Mouse (Mus musculus): Measurements from ENCODE around the gene Ctbp1. TPM values are rescaled to one million over a fixed set of nuclear protein-coding genes. Genes with fewer than 3 reads are reported as not detected.

Ctbp1 gene
- polyA plus RNA-seq, 1 experiment from 2014 or later, result 324 TPM

GRCm38 (mm10) chr5:33203691-33204242 is 71.0 kb downstream of the Ctbp1 start:
- Histone ChIP-seq H3K9me3 (replicated peaks) (no peaks in the 10 kb centered on the region), H3K27ac (no peak overlapping the region), H3K4me1 (peaks cover 5% of the 10 kb centered on the region), H3K9ac (peak overlapping the region; percentile 14; the same call in 1 of the 2 replicates), H3K36me3 (no peaks in the 10 kb centered on the region), H3K4me2 (peak overlapping the region; percentile 52), H3K4me3 (replicated peaks) (peak overlapping the region; percentile 25), H3K27me3 (no peaks in the 10 kb centered on the region)
- ATAC-seq (replicated peaks; ENCODE audit: low FRiP score), result peak; percentile 77
- WGBS, result 11% methylated on average over 9 of the region's 9 CpGs

GRCm38 (mm10) chr5:33203171-33203565 is 71.6 kb downstream of the Ctbp1 start:
- Histone ChIP-seq H3K4me3 (replicated peaks) (no peak overlapping the region), H3K27me3 (no peaks in the 10 kb centered on the region), H3K4me1 (peaks cover 5% of the 10 kb centered on the region), H3K27ac (no peak overlapping the region), H3K9me3 (replicated peaks) (no peaks in the 10 kb centered on the region), H3K4me2 (no peak overlapping the region), H3K9ac (no peak overlapping the region), H3K36me3 (no peaks in the 10 kb centered on the region)
- no peak for ATAC-seq (replicated peaks; ENCODE audit: low FRiP score)
- 81% methylated on average over 6 of the region's 6 CpGs for WGBS

DNA sequence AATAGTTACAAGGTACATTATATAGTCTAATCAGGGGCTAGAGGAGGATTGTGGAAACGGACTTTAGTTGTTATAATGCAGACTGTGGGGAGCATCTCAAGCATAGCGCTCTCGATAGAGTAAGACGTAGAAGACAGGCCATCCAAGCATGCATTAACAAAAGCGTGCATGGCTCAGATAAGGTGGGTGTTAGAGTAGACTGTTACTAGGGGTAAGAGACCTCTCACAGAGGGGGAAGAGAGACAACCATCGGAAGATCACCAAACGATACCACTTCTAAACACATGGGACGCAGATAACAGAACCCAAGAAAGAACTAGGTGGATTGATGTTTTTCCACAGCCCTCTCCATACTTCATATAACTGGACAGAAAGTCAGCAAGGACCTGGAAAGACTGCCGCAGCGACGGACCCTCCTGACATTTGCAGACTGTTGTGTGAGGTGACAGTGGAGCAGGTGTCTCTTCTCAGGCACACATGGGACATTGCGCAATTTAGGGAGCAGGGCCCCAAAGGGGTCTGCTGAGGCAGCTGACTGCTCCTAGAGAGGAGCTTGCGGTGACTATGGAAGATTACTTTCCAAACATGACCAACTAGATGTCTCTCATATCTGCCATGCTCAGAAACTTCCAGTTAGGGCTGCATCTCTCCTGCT is 72.2 kb downstream of the Ctbp1 start:
- Histone ChIP-seq H3K9me3 (replicated peaks) (no peaks in the 10 kb centered on the region), H3K27me3 (no peaks in the 10 kb centered on the region), H3K4me1 (peaks cover 5% of the 10 kb centered on the region), H3K4me3 (replicated peaks) (no peak overlapping the region), H3K27ac (no peak overlapping the region), H3K9ac (no peak overlapping the region), H3K4me2 (no peak overlapping the region), H3K36me3 (no peaks in the 10 kb centered on the region)
- no peak for ATAC-seq (replicated peaks; ENCODE audit: low FRiP score)
- 75% methylated on average over 13 of the region's 13 CpGs for WGBS

- WGBS, result 61% methylated on average over 13 of the region's 13 CpGs
- ATAC-seq (replicated peaks; ENCODE audit: low FRiP score), result no peak
- Histone ChIP-seq H3K36me3 (no peaks in the 10 kb centered on the region), H3K4me1 (peaks cover 5% of the 10 kb centered on the region), H3K9me3 (replicated peaks) (no peaks in the 10 kb centered on the region), H3K9ac (no peak overlapping the region), H3K4me3 (replicated peaks) (no peak overlapping the region), H3K4me2 (no peak overlapping the region), H3K27ac (no peak overlapping the region), H3K27me3 (no peaks in the 10 kb centered on the region)
These were observed 73.1 kb downstream of the Ctbp1 start for GRCm38 (mm10) chr5:33201697-33202096.

DNA sequence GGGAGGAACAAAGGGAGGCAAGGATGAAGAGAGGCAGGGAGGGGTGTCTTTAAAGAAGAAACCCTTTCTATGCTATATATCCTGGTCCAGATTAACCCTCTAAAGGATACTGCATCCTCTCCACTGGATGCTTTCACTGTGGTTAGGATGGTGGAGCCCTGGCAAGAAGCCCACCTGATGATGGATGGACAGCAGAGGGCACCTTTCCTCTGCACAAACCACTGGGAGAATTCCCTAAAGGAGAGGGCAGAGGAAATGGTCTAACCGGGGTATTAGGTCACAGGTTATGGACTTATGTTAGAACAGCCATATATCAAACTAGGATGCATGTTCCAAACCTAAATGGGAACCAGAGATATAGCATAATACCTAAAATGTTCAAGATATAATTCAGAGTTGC is 74.7 kb downstream of the Ctbp1 start:
- no peaks in the 10 kb centered on the region for H3K9me3 ChIP-seq (replicated peaks)
- H3K9ac ChIP-seq, result no peak overlapping the region
- WGBS, result 19% methylated on average over 1 of the region's 1 CpGs
- H3K27ac ChIP-seq, result no peak overlapping the region
- H3K4me2 ChIP-seq, result no peak overlapping the region
- H3K27me3 ChIP-seq, result no peaks in the 10 kb centered on the region
- peaks cover 5% of the 10 kb centered on the region for H3K4me1 ChIP-seq
- no peak for ATAC-seq (replicated peaks; ENCODE audit: low FRiP score)
- H3K36me3 ChIP-seq, result no peaks in the 10 kb centered on the region
- H3K4me3 ChIP-seq (replicated peaks), result no peak overlapping the region

Other genes with a start within 250 kb of the Ctbp1 start
- 11.2 and 11.3 TPM in 2 replicates for gene Slc5a1, start 170.8 kb downstream of the Ctbp1 start, polyA plus RNA-seq (2015; fragmentation: Nextera tagmentation; extraction: Ambion mirVana)
- 6.0 and 13.2 TPM in 2 replicates for gene Spon2, start 56.5 kb downstream of the Ctbp1 start, polyA plus RNA-seq (2015; fragmentation: Nextera tagmentation; extraction: Ambion mirVana)
- gene Maea, start 60.5 kb upstream of the Ctbp1 start, polyA plus RNA-seq (2015; fragmentation: Nextera tagmentation; extraction: Ambion mirVana), result 131 and 135 TPM in 2 replicates
- 8.5 and 9.4 TPM in 2 replicates for gene Uvssa, start 103.6 kb upstream of the Ctbp1 start, polyA plus RNA-seq (2015; fragmentation: Nextera tagmentation; extraction: Ambion mirVana)
- gene Nkx1-1, start 159.0 kb upstream of the Ctbp1 start, polyA plus RNA-seq (2015; fragmentation: Nextera tagmentation; extraction: Ambion mirVana), result not detected in 2 replicates